Mouse (Mus musculus) Muller cell, postnatal 12 days (primary cell): ENCODE measurements at regions not wholly inside any gene's neighbourhood (a gene's known extent, or its start where the extent isn't known, plus 50 kb on each side); places are given as distances from the start of the nearest gene placed in this dataset.

Experiments used
- DNase-seq: peaks from one replicate; pipeline ENCODE4 v3.0.0-alpha.2; 2015; ENCODE audit errors: inconsistent ontology term

DNA sequence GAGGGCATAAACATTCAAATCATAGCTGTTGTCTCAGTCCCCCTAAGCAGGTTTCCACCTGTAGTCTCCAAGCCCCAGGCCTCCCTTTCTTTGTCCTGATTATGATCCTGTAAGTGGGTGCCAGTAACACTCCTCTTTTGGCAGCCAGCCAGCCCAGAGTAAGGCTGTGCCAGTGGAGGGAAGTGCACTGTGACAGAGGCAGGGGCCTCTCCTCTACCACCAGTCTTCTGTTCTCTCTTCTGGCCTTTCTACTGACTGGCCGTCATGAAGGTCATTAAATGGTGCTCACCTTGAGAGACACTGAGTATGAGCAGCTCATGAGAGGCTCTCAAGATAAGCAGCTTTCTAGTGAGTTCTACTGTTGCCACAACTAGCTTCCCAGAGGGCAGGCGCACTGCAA is 63.5 kb upstream of the Met start:
- no peak for DNase-seq

GRCm38 (mm10) chr6:17408094-17408493 is 55.5 kb upstream of the Met start:
- peak; percentile 85 for DNase-seq

GRCm38 (mm10) chr6:17409703-17410408 is 53.7 kb upstream of the Met start:
- no peak for DNase-seq

GRCm38 (mm10) chr6:17410409-17410722 is 53.2 kb upstream of the Met start:
- DNase-seq = no peak
